Mouse (Mus musculus): ENCODE data around the gene Cd302.

DNA sequence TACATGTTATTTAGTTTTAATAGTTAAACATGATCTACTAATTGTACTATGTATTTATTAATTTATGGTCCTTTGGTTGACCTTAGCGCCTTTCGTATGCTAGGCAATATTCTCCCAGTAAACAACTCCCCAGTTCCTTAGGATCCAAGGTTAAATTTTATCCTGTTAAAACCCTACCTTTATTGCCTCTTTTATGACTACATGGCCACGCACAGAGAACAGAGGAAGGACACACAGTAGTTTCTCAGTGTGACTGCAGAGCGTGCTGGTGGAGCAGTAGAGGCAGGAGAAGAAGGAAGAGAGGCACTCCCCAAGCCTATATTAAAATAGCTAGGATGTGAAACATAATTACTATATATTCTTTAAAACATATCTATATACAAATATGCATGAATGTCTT lies 80.6 kb downstream of the Cd302 start:
- TF ChIP-seq CTCF (IDR thresholded peaks at IDR 0.05; ENCODE audit: insufficient read depth, low read length) (no peak), POLR2A (IDR thresholded peaks at IDR 0.05; ENCODE audit: borderline replicate concordance, extremely low read depth, low read depth, low read length) (no peak)
